Mouse (Mus musculus) hindbrain, postnatal 0 days (tissue): ENCODE measurements around the gene Mrto4. TPM values are rescaled to one million over a fixed set of nuclear protein-coding genes. Genes with fewer than 3 reads are reported as not detected.

ENCODE experiments used
- ATAC-seq: fragments of 200-750 bp; cut with Nextera tagmentation; 2 replicates; pipeline ENCODE4 v1.8.0; 2017; ENCODE audit warnings: mild to moderate bottlenecking, moderate TSS enrichment, moderate library complexity
- DNase-seq: peaks from one replicate; pipeline ENCODE4 v3.0.0-alpha.2; 2015; ENCODE audit warnings: low spot score
- H3K27ac ChIP-seq: fragments of 300-500 bp; sonication (generic); 2 replicates; pipeline ENCODE4 v1.5.1; 2014; ENCODE audit warnings: mild to moderate bottlenecking
- H3K27me3 ChIP-seq: fragments of 300-500 bp; sonication (generic); 2 replicates; pipeline ENCODE4 v1.6.1; 2014; ENCODE audit warnings: low read length, mixed read lengths; ENCODE audit not compliant: insufficient read depth
- H3K36me3 ChIP-seq: fragments of 300-500 bp; sonication (generic); 2 replicates; pipeline ENCODE4 v1.6.1; 2014; ENCODE audit warnings: low read length, mixed read lengths; ENCODE audit not compliant: insufficient read depth
- H3K4me1 ChIP-seq: fragments of 300-500 bp; sonication (generic); 2 replicates; pipeline ENCODE4 v1.6.1; 2014; ENCODE audit warnings: antibody characterized with exemption, low read length, mixed read lengths; ENCODE audit not compliant: insufficient read depth
- H3K4me2 ChIP-seq: fragments of 300-500 bp; sonication (generic); 2 replicates; pipeline ENCODE4 v1.6.1; 2014; ENCODE audit warnings: low read depth, mild to moderate bottlenecking, low read length, moderate library complexity, mixed read lengths
- H3K4me3 ChIP-seq: fragments of 300-500 bp; sonication (generic); 2 replicates; pipeline ENCODE4 v1.5.1; 2014; ENCODE audit warnings: low read length
- H3K9ac ChIP-seq: fragments of 300-500 bp; sonication (generic); replicated peaks from 2 replicates; pipeline ENCODE4 v1.6.1; 2014; ENCODE audit warnings: mild to moderate bottlenecking, low read length, moderate library complexity, mixed read lengths
- H3K9me3 ChIP-seq: fragments of 300-500 bp; sonication (generic); 2 replicates; pipeline ENCODE4 v1.6.1; 2016; ENCODE audit warnings: low read length, mixed read lengths
- CTCF ChIP-seq: IDR thresholded peaks from 2 replicates; pipeline ENCODE4 v1.5.1; 2016; ENCODE audit warnings: antibody characterized with exemption, control low read depth, low read depth
- WGBS: fragments of 180-500 bp; shearing (Covaris S2); extraction: QIAGEN DNeasy Blood & Tissue Kit; methylation state at CpG from one replicate; pipeline ENCODE4 v1.1.7; 2014; 5-methylcytosine and 5-hydroxymethylcytosine counted together
- polyA plus RNA-seq: library from polyadenylated mRNA; unstranded; fragments of >200 nt; fragmentation: Nextera tagmentation; extraction: Ambion mirVana; gene quantifications from 2 replicates; pipeline ENCODE4 v1.2.1, GENCODE M21; 2015
- total RNA-seq: library from RNA; depleted of rRNA; stranded (reverse); fragments of >200 nt; gene quantifications from 2 replicates; pipeline ENCODE4 v1.2.3, GENCODE M21; 2014

The Mrto4 gene
- total and polyA plus RNA-seq, 2 experiments from 2014 or later: 23.7 to 77.3 TPM

GRCm38 (mm10) chr4:139319740-139320139 lies 32.6 kb downstream of the Mrto4 start:
- TF ChIP-seq CTCF: no peak
- Histone ChIP-seq H3K27ac (no peak overlapping the region), H3K9ac (no peak overlapping the region), H3K4me1 (no peaks in the 10 kb centered on the region), H3K4me2 (no peak overlapping the region), H3K4me3 (no peak overlapping the region), H3K27me3 (no peaks in the 10 kb centered on the region), H3K9me3 (no peaks in the 10 kb centered on the region), H3K36me3 (peaks cover 29% of the 10 kb centered on the region)
- DNase-seq (no peak), ATAC-seq (no peak)
- WGBS: 90% methylated on average over 4 of the region's 4 CpGs

- no peak for ATAC-seq
- H3K4me2 ChIP-seq: no peak overlapping the region
- H3K27me3 ChIP-seq: no peaks in the 10 kb centered on the region
- no peak for DNase-seq
- H3K4me3 ChIP-seq: no peak overlapping the region
- H3K36me3 ChIP-seq: peaks cover 37% of the 10 kb centered on the region
- no peak overlapping the region for H3K9ac ChIP-seq
- TF ChIP-seq CTCF: no peak
- 92% methylated on average over 11 of the region's 11 CpGs for WGBS
- no peaks in the 10 kb centered on the region for H3K4me1 ChIP-seq
- H3K27ac ChIP-seq: no peak overlapping the region
- no peaks in the 10 kb centered on the region for H3K9me3 ChIP-seq
Measured at GRCm38 (mm10) chr4:139318449-139318848, 33.9 kb downstream of the Mrto4 start.

DNA sequence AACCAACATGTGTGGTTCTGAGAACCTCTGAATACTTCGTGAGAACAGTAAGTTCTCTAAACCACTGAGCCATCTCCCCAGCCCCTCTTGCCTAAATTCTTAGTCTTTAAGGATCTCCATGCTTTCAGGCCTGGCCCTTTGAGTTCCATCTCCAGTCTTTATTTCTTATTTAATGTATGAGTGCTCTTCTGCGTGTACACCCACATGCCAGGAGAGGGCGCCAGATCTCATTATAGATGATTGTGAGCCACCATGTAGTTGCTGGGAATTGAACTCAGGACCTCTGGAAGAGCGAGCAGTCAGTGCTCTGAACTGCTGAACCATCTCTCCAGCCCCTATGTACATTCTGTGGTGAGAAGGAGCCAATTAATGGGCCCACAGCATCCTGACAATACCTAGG lies 39.7 kb downstream of the Mrto4 start:
- 60% methylated on average over 4 of the region's 4 CpGs for WGBS
- Histone ChIP-seq H3K27ac (no peak overlapping the region), H3K4me3 (no peak overlapping the region), H3K9ac (no peak overlapping the region), H3K9me3 (no peaks in the 10 kb centered on the region), H3K27me3 (no peaks in the 10 kb centered on the region), H3K4me1 (peaks cover 15% of the 10 kb centered on the region), H3K36me3 (peaks cover 25% of the 10 kb centered on the region), H3K4me2 (no peak overlapping the region)
- TF ChIP-seq CTCF: peak; percentile 53
- DNase-seq (peak; percentile 53), ATAC-seq (no peak)

DNA sequence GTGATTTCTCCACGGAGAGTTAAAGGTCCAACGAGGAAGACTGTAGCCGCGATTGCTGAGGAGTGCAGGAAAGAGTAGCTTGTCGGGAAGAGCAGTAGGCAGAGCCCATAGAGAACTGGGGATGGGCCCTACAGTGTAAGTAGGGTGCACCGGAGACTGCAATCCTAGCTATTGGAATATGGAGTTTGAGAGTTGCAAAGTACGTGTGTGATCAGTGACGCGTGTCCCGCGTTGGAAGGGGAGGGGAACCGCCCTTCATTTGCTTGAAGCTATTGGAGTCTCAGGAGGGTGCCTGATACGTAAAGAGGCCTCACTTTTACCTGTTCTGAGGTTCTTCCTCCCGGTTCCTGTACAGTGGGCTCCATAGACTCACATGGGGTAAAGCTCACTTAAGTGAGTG lies 40.7 kb downstream of the Mrto4 start:
- peak overlapping the region; percentile 97 for H3K4me2 ChIP-seq
- no peak for ATAC-seq
- peak overlapping the region; percentile 80 for H3K9ac ChIP-seq
- peaks cover 15% of the 10 kb centered on the region for H3K4me1 ChIP-seq
- H3K27me3 ChIP-seq: no peaks in the 10 kb centered on the region
- TF ChIP-seq CTCF: no peak
- H3K27ac ChIP-seq: no peak overlapping the region
- H3K4me3 ChIP-seq: peak overlapping the region; percentile 88
- DNase-seq: no peak
- H3K9me3 ChIP-seq: no peaks in the 10 kb centered on the region
- H3K36me3 ChIP-seq: peaks cover 19% of the 10 kb centered on the region
- WGBS: 18% methylated on average over 14 of the region's 14 CpGs

DNA sequence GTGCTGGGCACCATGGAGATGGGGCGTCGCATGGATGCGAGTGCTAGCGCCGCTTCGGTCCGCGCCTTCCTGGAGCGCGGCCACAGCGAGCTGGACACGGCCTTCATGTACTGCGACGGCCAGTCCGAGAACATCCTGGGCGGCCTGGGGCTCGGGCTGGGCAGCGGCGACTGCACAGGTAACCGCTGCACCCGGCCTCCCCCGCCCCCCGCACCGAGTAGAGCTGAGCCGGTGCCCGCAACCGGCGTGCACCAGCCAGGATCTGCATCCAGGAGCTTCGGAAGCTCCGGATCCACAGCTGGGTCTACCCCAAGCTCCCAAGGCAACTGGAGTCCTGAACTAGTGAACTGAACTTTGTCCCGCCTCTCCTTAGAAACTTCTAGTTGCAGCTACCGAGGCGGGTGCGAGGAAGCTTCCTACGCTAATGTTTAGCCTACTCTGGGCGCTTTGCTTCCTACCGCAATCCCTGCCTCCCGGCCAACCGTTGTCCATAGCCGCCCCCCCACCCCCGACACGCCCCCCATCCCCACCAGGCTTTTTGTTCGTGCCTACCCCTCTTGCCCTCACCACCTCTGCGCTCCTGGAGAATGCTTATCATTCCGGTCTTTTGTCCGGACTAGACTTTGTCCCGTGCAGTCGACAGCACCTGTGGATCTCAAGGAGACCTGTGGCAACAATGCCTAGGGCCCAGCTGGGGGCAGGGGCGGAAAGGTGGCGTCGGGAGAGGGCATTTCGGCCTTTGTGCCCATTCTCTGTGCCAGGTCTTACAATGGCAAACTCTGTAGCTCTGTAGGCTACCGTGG lies 41.3 kb downstream of the Mrto4 start:
- peak; percentile 23 for DNase-seq
- Histone ChIP-seq H3K4me1 (peaks cover 15% of the 10 kb centered on the region), H3K4me3 (peak overlapping the region; percentile 88), H3K9ac (peak overlapping the region; percentile 80), H3K36me3 (peaks cover 19% of the 10 kb centered on the region), H3K27me3 (no peaks in the 10 kb centered on the region), H3K9me3 (no peaks in the 10 kb centered on the region), H3K27ac (peak overlapping the region; percentile 80), H3K4me2 (peak overlapping the region; percentile 97)
- TF ChIP-seq CTCF: no peak
- ATAC-seq: peak; percentile 72
- under 1% methylated on average over 51 of the region's 53 CpGs for WGBS

GRCm38 (mm10) chr4:139310171-139310898 lies 42.0 kb downstream of the Mrto4 start, which contains the start of the genes Pqlc2 and Akr7a5:
Pqlc2 (minus strand) TSS chr4:139310708.
Akr7a5 (plus strand) TSS chr4:139310744.
- no peaks in the 10 kb centered on the region for H3K9me3 ChIP-seq
- WGBS: under 1% methylated on average over 63 of the region's 63 CpGs
- no peaks in the 10 kb centered on the region for H3K27me3 ChIP-seq
- no peak for TF ChIP-seq CTCF
- H3K36me3 ChIP-seq: peaks cover 12% of the 10 kb centered on the region
- ATAC-seq (peak; percentile 91), DNase-seq (peak; percentile 98)
- peak within 1 kb of the TSS; percentile 88 for H3K4me3 ChIP-seq
- peak within 1 kb of the TSS; percentile 80 for H3K27ac ChIP-seq
- H3K4me1 ChIP-seq: peaks cover 15% of the 10 kb centered on the region
- H3K4me2 ChIP-seq: peak within 1 kb of the TSS; percentile 97
- peak within 1 kb of the TSS; percentile 80 for H3K9ac ChIP-seq

DNA sequence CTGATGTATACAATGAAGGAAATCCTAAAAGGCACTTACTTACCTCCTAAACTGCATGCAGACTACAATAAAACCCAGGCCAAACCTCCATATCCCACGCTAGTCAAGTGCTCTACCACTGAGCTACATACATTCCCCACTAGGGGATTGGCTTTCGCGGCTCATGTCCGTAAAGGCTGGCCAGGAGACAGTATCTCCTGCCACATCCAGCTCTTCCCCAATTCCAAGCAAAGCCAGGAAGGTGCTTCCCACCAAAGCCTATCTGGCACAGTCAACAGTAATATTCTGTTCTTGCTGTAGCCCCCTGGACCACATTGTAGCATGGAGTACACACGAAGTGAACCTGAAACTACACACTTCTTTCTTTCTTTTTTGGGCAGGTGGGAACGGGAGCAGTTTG lies 42.7 kb downstream of the Mrto4 start:
- no peak for ATAC-seq
- 26% methylated on average over 6 of the region's 6 CpGs for whole genome bisulfite sequencing

More for the DNA sequence above, 42.7 kb downstream of the Mrto4 start:
- peak overlapping the region; percentile 80 for H3K9ac ChIP-seq
- no peaks in the 10 kb centered on the region for H3K27me3 ChIP-seq
- H3K4me1 ChIP-seq: peaks cover 15% of the 10 kb centered on the region
- peak; percentile 21 for DNase-seq
- TF ChIP-seq CTCF: peak; percentile 49
- H3K4me2 ChIP-seq: peak overlapping the region; percentile 97
- H3K4me3 ChIP-seq: peak overlapping the region; percentile 88
- peaks cover 7% of the 10 kb centered on the region for H3K36me3 ChIP-seq
- no peaks in the 10 kb centered on the region for H3K9me3 ChIP-seq
- peak overlapping the region; percentile 80 for H3K27ac ChIP-seq
